In the genomic region with DNA sequence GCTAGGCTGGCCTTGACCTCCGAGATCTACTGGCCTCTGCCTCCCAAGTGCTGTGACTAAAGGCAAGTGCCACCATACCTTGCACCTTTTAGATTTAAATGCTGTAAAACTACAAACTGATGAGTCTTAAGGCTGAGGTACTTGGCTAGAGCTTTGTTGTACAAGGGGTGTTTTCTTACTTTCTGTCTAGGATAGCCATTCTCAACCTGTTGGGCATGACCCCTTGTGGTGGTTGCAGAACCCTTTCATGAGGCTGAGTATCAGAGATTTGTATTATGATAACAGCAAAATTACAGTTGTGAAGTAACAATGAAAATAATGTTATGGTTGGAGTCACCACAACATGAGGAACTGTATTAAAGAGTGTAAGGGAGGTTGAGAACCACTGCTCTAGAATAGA, we compare ENCODE assay signal across 8 mouse cellular contexts. TPM values are rescaled to one million over a fixed set of nuclear protein-coding genes. Genes with fewer than 3 reads are reported as not detected.
DNase-seq lines count a peak whose midpoint lies in the region; ATAC-seq and TF ChIP-seq lines count a peak whose summit lies in the region.

No protein-coding gene starts in this region.

- H3K9me3 ChIP-seq in heart, embryonic 10.5 days: no peaks in the 10 kb centered on the region
- no peaks in the 10 kb centered on the region for H3K9me3 ChIP-seq in CH12.LX (replicated peaks; ENCODE audit: low read length)
- H3K9me3 ChIP-seq in midbrain, embryonic 11.5 days (ENCODE audit: control insufficient read depth, low read length): no peaks in the 10 kb centered on the region

- ATAC-seq in granulocyte monocyte progenitor cell, adult 5-6 weeks (replicated peaks; ENCODE audit: poor library complexity, severe bottlenecking): peak; percentile 12; the same call in 1 of the 2 replicates
- ATAC-seq in midbrain, embryonic 11.5 days (ENCODE audit: low FRiP score): no peak

- dilution Hi-C loops in CH12.LX (cut with MboI; ENCODE audit: extremely low pct_ligation_motif_present, extremely low pct_unique_long_range_greater_than_20kb, low sequenced_read_pairs): no loop called here

- peaks cover 11% of the 10 kb centered on the region for H3K36me3 ChIP-seq in heart, embryonic 10.5 days
- H3K36me3 ChIP-seq in CH12.LX (replicated peaks in 1 of 2; ENCODE audit: control insufficient read depth in 1 of 2, insufficient read depth in 1 of 2, low read length in 1 of 2): peaks cover 10 to 47% of the 10 kb centered on the region in 2 experiments
- H3K36me3 ChIP-seq in midbrain, embryonic 11.5 days (ENCODE audit: control insufficient read depth, insufficient read depth, low read length): no peaks in the 10 kb centered on the region

- H3K27me3 ChIP-seq in heart, embryonic 10.5 days (ENCODE audit: insufficient read depth, poor library complexity, severe bottlenecking): no peaks in the 10 kb centered on the region
- H3K27me3 ChIP-seq in CH12.LX (replicated peaks): no peaks in the 10 kb centered on the region
- H3K27me3 ChIP-seq in midbrain, embryonic 11.5 days (ENCODE audit: control insufficient read depth, insufficient read depth, low read length): no peaks in the 10 kb centered on the region

- WGBS in heart, embryonic 10.5 days: 79% methylated on average over 1 of the region's 1 CpGs
- 88% methylated on average over 1 of the region's 1 CpGs for WGBS in midbrain, embryonic 11.5 days

- peak overlapping the region; percentile 92 for H3K9ac ChIP-seq in CH12.LX (ENCODE audit: insufficient read depth, low read depth)
- H3K9ac ChIP-seq in midbrain, embryonic 11.5 days (ENCODE audit: low read length): peak overlapping the region; percentile 93

- no peak; the same call in 1 of the 2 replicates for TF ChIP-seq POLR2A in CH12.LX (IDR thresholded peaks at IDR 0.05; ENCODE audit: low read depth, low read length)

- no peak for DNase-seq in heart, embryonic 10.5 days (ENCODE audit: low spot score)
- no peak for DNase-seq in heart, adult 9 months (ENCODE audit: low spot score in 2 of 2)
- DNase-seq in CH12.LX (ENCODE audit: extremely low read depth): peak; percentile 32
- DNase-seq in midbrain, embryonic 11.5 days (ENCODE audit: low spot score, missing footprints): no peak
- DNase-seq in adrenal gland, adult 8-10 months: no peak
- no peak for DNase-seq in cerebellum, adult 11 months
- no peak for DNase-seq in left cerebral cortex, adult 9 months (ENCODE audit: low spot score in 2 of 2)

- H3K4me1 ChIP-seq in heart, embryonic 10.5 days: peaks cover 16% of the 10 kb centered on the region
- H3K4me1 ChIP-seq in CH12.LX (ENCODE audit: control insufficient read depth in 1 of 2, insufficient read depth in 2 of 2): peaks cover 4 to 37% of the 10 kb centered on the region in 2 experiments; a peak in 3 of 4 replicates
- H3K4me1 ChIP-seq in midbrain, embryonic 11.5 days (ENCODE audit: control insufficient read depth, insufficient read depth, low read length): peaks cover 13% of the 10 kb centered on the region

- peak overlapping the region; percentile 95; the same call in 1 of the 2 replicates for H3K27ac ChIP-seq in heart, embryonic 10.5 days
- H3K27ac ChIP-seq in CH12.LX (ENCODE audit: insufficient read depth, low read depth): peak overlapping the region; percentile 31
- H3K27ac ChIP-seq in midbrain, embryonic 11.5 days (ENCODE audit: low read depth, low read length): no peak overlapping the region

- peak in 1 of 2 experiments; percentile 53; a peak in 2 of 4 replicates for TF ChIP-seq CTCF in CH12.LX (conservative IDR thresholded peaks at IDR 0.05 in 1 of 2, IDR thresholded peaks at IDR 0.05 in 1 of 2; ENCODE audit: low read depth in 2 of 2, low read length in 2 of 2)

- TF ChIP-seq EP300 in CH12.LX (IDR thresholded peaks at IDR 0.05; ENCODE audit: low read length): no peak

- in situ Hi-C loops in CH12.LX (cut with MboI; ENCODE audit: low pct_ligation_motif_present, low pct_unique_long_range_greater_than_20kb, low sequenced_read_pairs): no loop called here

- TF ChIP-seq RAD21 in CH12.LX (IDR thresholded peaks at IDR 0.05; ENCODE audit: low read depth, low read length): no peak; the same call in 1 of the 2 replicates

- peaks cover 43% of the 10 kb centered on the region for H3K79me2 ChIP-seq in CH12.LX (replicated peaks; ENCODE audit: control insufficient read depth, extremely low read depth, insufficient read depth, poor library complexity, severe bottlenecking)

- peak overlapping the region; percentile 98 for H3K4me2 ChIP-seq in CH12.LX (ENCODE audit: insufficient read depth, low read depth, poor library complexity, severe bottlenecking)
- peak overlapping the region; percentile 69 for H3K4me2 ChIP-seq in midbrain, embryonic 11.5 days

- H3K4me3 ChIP-seq in heart, embryonic 10.5 days: peak overlapping the region; percentile 88
- peak overlapping the region; percentile 73 to 99 (median 93) for H3K4me3 ChIP-seq in CH12.LX (replicated peaks in 1 of 3; ENCODE audit: low read depth in 2 of 3, low read length in 2 of 3, poor library complexity in 1 of 3)
- H3K4me3 ChIP-seq in midbrain, embryonic 11.5 days (ENCODE audit: low read depth, low read length): peak overlapping the region; percentile 81

TF ChIP-seq in CH12.LX, 34 proteins besides CTCF, POLR2A, EP300 and RAD21 (continues in another document):
- TF ChIP-seq MXI1 (IDR thresholded peaks at IDR 0.05; ENCODE audit: low read depth, low read length): no peak
- no peak for TF ChIP-seq TBP (conservative IDR thresholded peaks at IDR 0.05; ENCODE audit: low read depth, low read length)
- TF ChIP-seq USF1 (IDR thresholded peaks at IDR 0.05; ENCODE audit: low read depth, low read length): no peak
- no peak for TF ChIP-seq NELFE (IDR thresholded peaks at IDR 0.05; ENCODE audit: low read depth, low read length)
- TF ChIP-seq ZC3H11A (IDR thresholded peaks at IDR 0.05; ENCODE audit: low read depth, low read length): no peak
- no peak for TF ChIP-seq TCF12 (IDR thresholded peaks at IDR 0.05; ENCODE audit: low read depth, low read length)
- TF ChIP-seq HCFC1 (IDR thresholded peaks at IDR 0.05; ENCODE audit: low read depth, low read length): no peak
- TF ChIP-seq MAFK (IDR thresholded peaks at IDR 0.05; ENCODE audit: insufficient replicate concordance, low read length): no peak
- no peak for TF ChIP-seq ZNF384 (IDR thresholded peaks at IDR 0.05; ENCODE audit: low read depth, low read length)
- no peak for TF ChIP-seq CHD2 (IDR thresholded peaks at IDR 0.05; ENCODE audit: low read length)
- no peak for TF ChIP-seq KAT2A (IDR thresholded peaks at IDR 0.05; ENCODE audit: insufficient replicate concordance, low read length)
- TF ChIP-seq RCOR1 (conservative IDR thresholded peaks at IDR 0.05; ENCODE audit: low read depth, low read length): no peak
- no peak for TF ChIP-seq ZMIZ1 (IDR thresholded peaks at IDR 0.05; ENCODE audit: low read depth, low read length)
- TF ChIP-seq MAX (IDR thresholded peaks at IDR 0.05; ENCODE audit: low read length): no peak
- no peak for TF ChIP-seq ELF1 (IDR thresholded peaks at IDR 0.05; ENCODE audit: low read depth, low read length)
- 0 out of 2 replicates have a peak, but pooled peaks have one; percentile 31 for TF ChIP-seq POLR2AphosphoS2 (IDR thresholded peaks at IDR 0.05; ENCODE audit: low read depth, low read length)
- no peak for TF ChIP-seq JUND (conservative IDR thresholded peaks at IDR 0.05; ENCODE audit: low read depth, low read length)
- no peak for TF ChIP-seq E2F4 (IDR thresholded peaks at IDR 0.05; ENCODE audit: insufficient replicate concordance, low read depth, low read length)
- TF ChIP-seq IRF4 (IDR thresholded peaks at IDR 0.05; ENCODE audit: low read depth, low read length): 0 out of 2 replicates have a peak, but pooled peaks have one; percentile 9
- peak; percentile 31; the same call in 1 of the 2 replicates for TF ChIP-seq SMC3 (IDR thresholded peaks at IDR 0.05; ENCODE audit: low read depth, low read length)
- no peak for TF ChIP-seq ETS1 (conservative IDR thresholded peaks at IDR 0.05; ENCODE audit: low read depth, low read length)
- no peak for TF ChIP-seq GABPA (IDR thresholded peaks at IDR 0.05; ENCODE audit: insufficient replicate concordance, low read depth, low read length)
- TF ChIP-seq USF2 (conservative IDR thresholded peaks at IDR 0.05; ENCODE audit: low read depth, low read length): no peak

RNA-seq across cellular contexts. Expression of gene Mrpl57, which starts 1.2 kb away (rescaled TPM):
- 150 and 155 TPM in 2 replicates for polyA plus RNA-seq in heart, embryonic 10.5 days (2016; fragmentation: Nextera tagmentation; extraction: Ambion mirVana)
- total RNA-seq in CH12.LX (2012; rRNA removed) (183 and 184 TPM in 2 replicates), CH12.LX (2014; rRNA removed) (112 and 123 TPM in 2 replicates)
- polyA plus RNA-seq in CH12.LX (2012; ENCODE audit: insufficient read length, low read depth): 170 and 176 TPM in 2 replicates
- total RNA-seq in granulocyte monocyte progenitor cell, adult 5-6 weeks (2014; fragmentation: Nextera tagmentation): 70.8 and 124 TPM in 2 replicates
- 53.4 and 110 TPM in 2 replicates for total RNA-seq in granulocyte monocyte progenitor cell, adult 5-6 weeks (2017)
- 129 and 136 TPM in 2 replicates for polyA plus RNA-seq in midbrain, embryonic 11.5 days (2014; fragmentation: Nextera tagmentation; extraction: Ambion mirVana)
- total RNA-seq in adrenal gland, adult 8-10 months (2022): 10 to 100 TPM; 91.3 to 100.0 (median 99.2) TPM

RNA-seq across cellular contexts. Expression of gene Ska3, which starts 1.3 kb away (rescaled TPM):
- 35.1 and 44.7 TPM in 2 replicates for polyA plus RNA-seq in heart, embryonic 10.5 days (2016; fragmentation: Nextera tagmentation; extraction: Ambion mirVana)
- total RNA-seq in CH12.LX (2012; rRNA removed) (14.7 and 17.6 TPM in 2 replicates), CH12.LX (2014; rRNA removed) (40.2 and 45.5 TPM in 2 replicates)
- polyA plus RNA-seq in CH12.LX (2012; ENCODE audit: insufficient read length, low read depth): 35.3 and 46.3 TPM in 2 replicates
- 12.8 and 14.4 TPM in 2 replicates for total RNA-seq in granulocyte monocyte progenitor cell, adult 5-6 weeks (2014; fragmentation: Nextera tagmentation)
- 25.7 and 31.0 TPM in 2 replicates for total RNA-seq in granulocyte monocyte progenitor cell, adult 5-6 weeks (2017)
- polyA plus RNA-seq in midbrain, embryonic 11.5 days (2014; fragmentation: Nextera tagmentation; extraction: Ambion mirVana): 43.0 and 47.1 TPM in 2 replicates
- total RNA-seq in adrenal gland, adult 8-10 months (2022): under 1 TPM in 3 of 4 experiments, not detected in 1; 0.26 to 0.87 (median 0.78) TPM

RNA-seq across cellular contexts. Expression of gene Sap18, which starts 29.3 kb away (rescaled TPM):
- 19.8 and 24.1 TPM in 2 replicates for polyA plus RNA-seq in heart, embryonic 10.5 days (2016; fragmentation: Nextera tagmentation; extraction: Ambion mirVana)
- total RNA-seq in CH12.LX (2012; rRNA removed) (173 and 243 TPM in 2 replicates), CH12.LX (2014; rRNA removed) (33.9 and 49.0 TPM in 2 replicates)
- 8.3 and 8.8 TPM in 2 replicates for polyA plus RNA-seq in CH12.LX (2012; ENCODE audit: insufficient read length, low read depth)
- total RNA-seq in granulocyte monocyte progenitor cell, adult 5-6 weeks (2014; fragmentation: Nextera tagmentation): 82.0 and 298 TPM in 2 replicates
- total RNA-seq in granulocyte monocyte progenitor cell, adult 5-6 weeks (2017): 29.6 and 87.7 TPM in 2 replicates
- polyA plus RNA-seq in midbrain, embryonic 11.5 days (2014; fragmentation: Nextera tagmentation; extraction: Ambion mirVana): 23.6 and 27.9 TPM in 2 replicates
- 100 to 1,000 TPM in 2 of 4 experiments, 10 to 100 TPM in 2; 39.2 to 132 (median 96.1) TPM for total RNA-seq in adrenal gland, adult 8-10 months (2022)

Comparison
In these comparisons a context has a peak if more than half of its experiments do, and no peak if none do; other contexts are left out.
1. RNA of gene Ska3, which starts 1.3 kb away (total RNA-seq): 14.7 to 45.5 TPM in CH12.LX and 12.8 to 31.0 TPM in granulocyte monocyte progenitor cell, adult 5-6 weeks; 0.26 to 0.87 TPM in adrenal gland, adult 8-10 months; every median in the first group is over 4 times any median in the second.
2. Peak in every context shown above with its lines, with median percentiles within 50 percentile points of each other: H3K4me3 ChIP-seq.